Mouse (Mus musculus) MEL (cell line): ENCODE data around the gene Agpat4. TPM values are rescaled to one million over a fixed set of nuclear protein-coding genes. Genes with fewer than 3 reads are reported as not detected.

Source experiments
- DNase-seq: peaks from one replicate; pipeline ENCODE4 v3.0.0; 2011; ENCODE audit warnings: low read depth, low spot score
- H3K27ac ChIP-seq: 2 replicates; pipeline ENCODE4 v1.5.1; 2012; ENCODE audit warnings: low read depth, mild to moderate bottlenecking, control low read depth, low read length, moderate library complexity; ENCODE audit not compliant: control insufficient read depth
- H3K27me3 ChIP-seq, 2 experiments: fragments of 150-350 bp in 1 of 2; sonication (generic) in 1 of 2; 2 replicates each; pipeline ENCODE4 v1.6.1; 2012; ENCODE audit warnings: low read length in 2 of 2, mild to moderate bottlenecking in 2 of 2, improper control_type of control experiment in 1 of 2, moderate library complexity in 1 of 2; ENCODE audit not compliant: insufficient read depth in 2 of 2, control insufficient read depth in 1 of 2
- H3K36me3 ChIP-seq, 2 experiments: 2 replicates each; pipeline ENCODE4 v1.6.1; 2012 to 2014; ENCODE audit warnings: low read length in 2 of 2, improper control_type of control experiment in 1 of 2, inconsistent platforms in 1 of 2, mild to moderate bottlenecking in 1 of 2; ENCODE audit not compliant: insufficient read depth in 2 of 2, control insufficient read depth in 1 of 2
- H3K4me1 ChIP-seq, 2 experiments: fragments of 150-350 bp in 1 of 2; sonication (generic) in 1 of 2; 2 replicates each; pipeline ENCODE4 v1.6.1; 2012; ENCODE audit warnings: low read length in 2 of 2, improper control_type of control experiment in 1 of 2, mild to moderate bottlenecking in 1 of 2; ENCODE audit not compliant: insufficient read depth in 2 of 2, control insufficient read depth in 1 of 2
- H3K4me3 ChIP-seq, 2 experiments: fragments of 150-350 bp in 1 of 2; sonication (generic) in 1 of 2; 2 replicates each; pipeline ENCODE4 v1.5.1; 2012; ENCODE audit warnings: low read depth in 2 of 2, low read length in 2 of 2, mild to moderate bottlenecking in 2 of 2, moderate library complexity in 2 of 2, control low read depth in 1 of 2, improper control_type of control experiment in 1 of 2; ENCODE audit not compliant: control insufficient read depth in 1 of 2, insufficient read depth in 1 of 2
- H3K79me2 ChIP-seq: 2 replicates; pipeline ENCODE4 v1.6.1; 2012; ENCODE audit warnings: mild to moderate bottlenecking, low read length, moderate library complexity; ENCODE audit not compliant: control insufficient read depth, poor library complexity, insufficient read depth
- H3K9ac ChIP-seq: 2 replicates; pipeline ENCODE4 v1.6.1; 2012; ENCODE audit warnings: low read depth, mild to moderate bottlenecking, control low read depth, low read length, moderate library complexity; ENCODE audit not compliant: control insufficient read depth, poor library complexity, severe bottlenecking
- H3K9me3 ChIP-seq: fragments of 150-350 bp; sonication (generic); replicated peaks from 2 replicates; pipeline ENCODE4 v1.6.1; 2012; ENCODE audit warnings: mild to moderate bottlenecking, low read length, improper control_type of control experiment, moderate library complexity; ENCODE audit not compliant: insufficient read depth
- BHLHE40 ChIP-seq: IDR thresholded peaks from 2 replicates; pipeline ENCODE4 v1.6.1; 2012; ENCODE audit warnings: low read depth, mild to moderate bottlenecking, inconsistent platforms, low read length, improper control_type of control experiment, borderline replicate concordance
- CHD1 ChIP-seq: IDR thresholded peaks from 2 replicates; pipeline ENCODE4 v1.6.1; 2012; ENCODE audit warnings: low read depth, mild to moderate bottlenecking, inconsistent platforms, low read length, improper control_type of control experiment
- CHD2 ChIP-seq: IDR thresholded peaks from 2 replicates; pipeline ENCODE4 v1.6.1; 2011; ENCODE audit warnings: low read length, improper control_type of control experiment
- CTCF ChIP-seq, 3 experiments: IDR thresholded peaks in 2 of 3; conservative IDR thresholded peaks in 1 of 3; 2 replicates each; pipeline ENCODE4 v1.5.1; 2011 to 2012; ENCODE audit warnings: low read length in 3 of 3, low read depth in 2 of 3, mild to moderate bottlenecking in 2 of 3, improper control_type of control experiment in 1 of 3, inconsistent platforms in 1 of 3, mixed read lengths in 1 of 3, moderate library complexity in 1 of 3; ENCODE audit not compliant: control insufficient read depth in 1 of 3, insufficient read depth in 1 of 3, poor library complexity in 1 of 3, severe bottlenecking in 1 of 3
- ELF1 ChIP-seq: IDR thresholded peaks from 2 replicates; pipeline ENCODE4 v1.6.1; 2014; ENCODE audit warnings: low read depth, mild to moderate bottlenecking, inconsistent platforms, low read length, improper control_type of control experiment, moderate library complexity
- KAT2A ChIP-seq: conservative IDR thresholded peaks from 2 replicates; pipeline ENCODE4 v1.6.1; 2012; ENCODE audit warnings: low read depth, low read length, improper control_type of control experiment, inconsistent platforms
- MAFK ChIP-seq: IDR thresholded peaks from 2 replicates; pipeline ENCODE4 v1.6.1; 2011; ENCODE audit warnings: low read depth, mild to moderate bottlenecking, low read length, improper control_type of control experiment, borderline replicate concordance
- MXI1 ChIP-seq: IDR thresholded peaks from 2 replicates; pipeline ENCODE4 v1.6.1; 2011; ENCODE audit warnings: mild to moderate bottlenecking, low read depth, low read length, improper control_type of control experiment
- MYC ChIP-seq: IDR thresholded peaks from 2 replicates; pipeline ENCODE4 v1.6.1; 2011; ENCODE audit warnings: low read depth, mild to moderate bottlenecking, low read length, improper control_type of control experiment, moderate library complexity
- NELFE ChIP-seq: IDR thresholded peaks from 2 replicates; pipeline ENCODE4 v1.6.1; 2011; ENCODE audit warnings: low read depth, low read length, improper control_type of control experiment
- NRF1 ChIP-seq: IDR thresholded peaks from 2 replicates; pipeline ENCODE4 v1.6.1; 2014; ENCODE audit warnings: low read depth, mild to moderate bottlenecking, inconsistent platforms, low read length, improper control_type of control experiment, moderate library complexity; ENCODE audit not compliant: poor library complexity, insufficient read depth, severe bottlenecking
- POLR2A ChIP-seq, 2 experiments: IDR thresholded peaks; 2 replicates each; pipeline ENCODE4 v1.6.1; 2011 to 2012; ENCODE audit warnings: low read length in 2 of 2, mild to moderate bottlenecking in 2 of 2, control low read depth in 1 of 2, improper control_type of control experiment in 1 of 2, low read depth in 1 of 2, moderate library complexity in 1 of 2; ENCODE audit not compliant: control insufficient read depth in 1 of 2, insufficient read depth in 1 of 2, poor library complexity in 1 of 2
- POLR2AphosphoS2 ChIP-seq: IDR thresholded peaks from 2 replicates; pipeline ENCODE4 v1.6.1; 2011; ENCODE audit warnings: low read length, improper control_type of control experiment
- RAD21 ChIP-seq: IDR thresholded peaks from 2 replicates; pipeline ENCODE4 v1.6.1; 2011; ENCODE audit warnings: mild to moderate bottlenecking, low read depth, low read length, improper control_type of control experiment
- SIN3A ChIP-seq: IDR thresholded peaks from 2 replicates; pipeline ENCODE4 v1.6.1; 2012; ENCODE audit warnings: low read length, improper control_type of control experiment, inconsistent platforms
- SMC3 ChIP-seq: IDR thresholded peaks from 2 replicates; pipeline ENCODE4 v1.6.1; 2011; ENCODE audit warnings: low read depth, low read length, improper control_type of control experiment
- TBP ChIP-seq: IDR thresholded peaks from 2 replicates; pipeline ENCODE4 v1.8.0; 2011; ENCODE audit warnings: low read depth, low read length, improper control_type of control experiment
- USF2 ChIP-seq, 2 experiments: IDR thresholded peaks; 2 replicates each; pipeline ENCODE4 v1.6.1; 2011 to 2012; ENCODE audit warnings: improper control_type of control experiment in 2 of 2, low read length in 2 of 2, borderline replicate concordance in 1 of 2, inconsistent platforms in 1 of 2, low read depth in 1 of 2, mild to moderate bottlenecking in 1 of 2; ENCODE audit not compliant: insufficient read depth in 1 of 2
- ZC3H11A ChIP-seq: IDR thresholded peaks from 2 replicates; pipeline ENCODE4 v1.6.1; 2012; ENCODE audit warnings: low read depth, mild to moderate bottlenecking, inconsistent platforms, low read length, improper control_type of control experiment
- polyA plus RNA-seq, 2 experiments: library from polyadenylated mRNA; stranded (reverse) in 1 of 2; unstranded in 1 of 2; fragments of >175 nt in 1 of 2; fragments of >200 nt in 1 of 2; gene quantifications; 2 replicates each; pipeline versions ENCODE4 v1.2.1 to v1.2.4; 2012; ENCODE audit warnings: low replicate concordance in 2 of 2, low read depth in 1 of 2; ENCODE audit not compliant: insufficient read length in 2 of 2, insufficient read depth in 1 of 2, missing spikeins in 1 of 2
- total RNA-seq: library from RNA; depleted of rRNA; stranded (reverse); fragments of 300-350 nt; gene quantifications from 2 replicates; pipeline ENCODE4 v1.2.3, GENCODE M21; 2012

Agpat4 gene
- total and polyA plus RNA-seq, 3 experiments, result 3.3 to 9.3 TPM; not detected in 1

GRCm38 (mm10) chr17:12175626-12176025 is 57.1 kb downstream of the Agpat4 start:
- H3K79me2 ChIP-seq, result no peaks in the 10 kb centered on the region
- H3K27ac ChIP-seq, result no peak overlapping the region
- no peaks in the 10 kb centered on the region for H3K9me3 ChIP-seq
- H3K36me3 ChIP-seq, result peaks cover 0 to 2% of the 10 kb centered on the region in 2 experiments; a peak in 2 of 4 replicates
- peaks cover 5 to 6% of the 10 kb centered on the region in 2 experiments; a peak in 3 of 4 replicates for H3K4me1 ChIP-seq
- no peak overlapping the region for H3K4me3 ChIP-seq
- no peak overlapping the region for H3K9ac ChIP-seq
- TF ChIP-seq MXI1 (no peak), SMC3 (no peak), BHLHE40 (no peak), ELF1 (no peak), SIN3A (no peak)
- H3K27me3 ChIP-seq, result no peaks in the 10 kb centered on the region
- no peak for DNase-seq

DNA sequence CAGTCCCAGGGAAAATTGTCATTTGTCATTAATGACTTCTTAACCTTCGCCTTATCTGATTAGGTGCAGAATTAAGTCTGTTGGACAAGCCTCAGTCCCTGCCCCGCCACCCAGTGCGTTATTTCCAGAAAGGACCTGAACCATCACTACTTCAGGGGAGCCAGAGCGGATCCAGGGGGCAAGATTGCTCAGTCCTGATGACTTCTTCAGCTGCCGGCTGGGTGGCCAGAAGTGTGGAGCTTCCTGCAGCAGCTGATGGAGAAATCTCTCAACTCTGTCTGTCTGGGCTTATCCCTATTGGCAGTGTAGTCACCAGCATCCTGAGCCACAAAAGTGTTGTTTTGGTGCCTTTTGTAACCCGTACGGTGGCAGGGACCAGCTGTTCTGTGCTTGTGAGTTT is 60.8 kb downstream of the Agpat4 start:
- Histone ChIP-seq H3K9ac (no peak overlapping the region), H3K27me3 (no peaks in the 10 kb centered on the region), H3K27ac (no peak overlapping the region), H3K4me3 (no peak overlapping the region), H3K9me3 (no peaks in the 10 kb centered on the region), H3K79me2 (no peaks in the 10 kb centered on the region), H3K36me3 (no peaks in the 10 kb centered on the region), H3K4me1 (no peaks in the 10 kb centered on the region)
- TF ChIP-seq BHLHE40 (no peak), SMC3 (no peak), NRF1 (no peak), POLR2AphosphoS2 (no peak), CHD1 (no peak), NELFE (no peak), MAFK (no peak), RAD21 (no peak), ZC3H11A (no peak), CTCF (IDR thresholded peaks at IDR 0.05 in 2 of 3, conservative IDR thresholded peaks at IDR 0.05 in 1 of 3; ENCODE audit: control insufficient read depth in 1 of 3, insufficient read depth in 1 of 3, low read depth in 2 of 3, low read length in 3 of 3, poor library complexity in 1 of 3, severe bottlenecking in 1 of 3) (no peak)
- DNase-seq, result no peak

DNA sequence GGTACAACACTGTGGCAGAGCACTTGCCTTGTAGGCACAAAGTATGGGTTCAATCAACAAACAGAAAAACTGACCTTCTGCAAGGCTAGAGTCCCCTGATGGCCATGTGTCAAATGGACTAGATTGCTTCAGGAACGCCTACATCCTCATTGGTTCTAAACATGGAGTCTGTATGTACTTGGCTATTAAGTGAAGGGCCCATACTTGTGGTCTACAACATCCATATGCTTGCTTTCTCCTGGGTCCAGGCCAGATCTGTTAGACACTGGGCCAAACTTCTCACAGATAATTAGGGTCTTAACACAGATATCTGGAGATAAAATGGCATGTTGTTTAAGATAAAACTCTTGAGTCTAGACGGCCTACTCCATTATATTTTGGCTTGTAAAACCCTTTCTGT is 61.3 kb downstream of the Agpat4 start:
- Histone ChIP-seq H3K9ac (no peak overlapping the region), H3K9me3 (no peaks in the 10 kb centered on the region), H3K4me3 (no peak overlapping the region), H3K27me3 (no peaks in the 10 kb centered on the region), H3K79me2 (no peaks in the 10 kb centered on the region)
- DNase-seq, result no peak
- no peak for TF ChIP-seq CTCF (IDR thresholded peaks at IDR 0.05 in 2 of 3, conservative IDR thresholded peaks at IDR 0.05 in 1 of 3; ENCODE audit: control insufficient read depth in 1 of 3, insufficient read depth in 1 of 3, low read depth in 2 of 3, low read length in 3 of 3, poor library complexity in 1 of 3, severe bottlenecking in 1 of 3)
- no peak for TF ChIP-seq NELFE
- TF ChIP-seq TBP, result no peak
- TF ChIP-seq POLR2A (IDR thresholded peaks at IDR 0.05; ENCODE audit: control insufficient read depth in 1 of 2, insufficient read depth in 1 of 2, low read depth in 1 of 2, low read length in 2 of 2, poor library complexity in 1 of 2), result no peak
- no peak for TF ChIP-seq KAT2A
- TF ChIP-seq CHD2, result no peak
- no peak for TF ChIP-seq USF2 (IDR thresholded peaks at IDR 0.05; ENCODE audit: borderline replicate concordance in 1 of 2, insufficient read depth in 1 of 2, low read depth in 1 of 2, low read length in 2 of 2)
- TF ChIP-seq MYC, result no peak
- TF ChIP-seq, all 39 proteins: peak for 0
- Histone ChIP-seq H3K36me3 (no peaks in the 10 kb centered on the region), H3K27ac (no peak overlapping the region), H3K4me1 (no peaks in the 10 kb centered on the region)
